Mouse (Mus musculus) liver, adult 2 months (tissue): Measurements from ENCODE around the gene Gpank1.

Experiments
- CTCF ChIP-seq: fragments of 200-500 bp; IDR thresholded peaks from 2 replicates; pipeline ENCODE4 v1.5.1; 2011; ENCODE audit warnings: low read depth, low read length, control low read depth
- POLR2A ChIP-seq: fragments of 200-500 bp; IDR thresholded peaks from 2 replicates; pipeline ENCODE4 v1.6.1; 2011; ENCODE audit warnings: low read length, control low read depth; ENCODE audit not compliant: insufficient read depth; ENCODE audit errors: extremely low read depth

GRCm38 (mm10) chr17:35146139-35146538, 24.9 kb downstream of the Gpank1 start:
- TF ChIP-seq POLR2A = no peak
- TF ChIP-seq CTCF = no peak
